Mouse (Mus musculus): Measurements from ENCODE around the gene Meaf6.

DNA sequence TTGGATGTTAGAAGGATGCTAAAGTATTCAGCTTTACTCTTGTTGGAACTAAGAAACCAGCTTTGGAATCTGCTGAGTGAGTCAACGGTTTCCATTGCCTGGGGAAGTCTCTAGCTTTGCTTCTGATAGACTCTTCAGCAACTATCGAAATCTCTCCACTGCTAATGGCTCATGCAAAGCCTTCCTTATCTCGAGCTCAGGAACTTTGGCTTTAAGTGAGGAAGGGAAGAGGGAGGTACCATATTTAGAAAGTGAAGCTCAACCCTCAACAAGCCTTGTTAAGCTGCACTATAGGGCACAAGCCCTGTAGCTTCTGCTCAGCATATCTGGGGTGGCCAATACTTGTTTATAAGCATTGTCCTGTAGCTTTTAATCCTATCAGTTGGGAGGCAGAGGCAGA lies 27.7 kb upstream of the Meaf6 start:
- no peak for TF ChIP-seq CTCF (IDR thresholded peaks at IDR 0.05)
- TF ChIP-seq POLR2A (IDR thresholded peaks at IDR 0.05; ENCODE audit: insufficient read depth, low read depth, low read length) = no peak

Measured in heart, adult 2 months (tissue).